Mouse (Mus musculus): ENCODE measurements around the gene Coa3.

- no peak for TF ChIP-seq USF2 (IDR thresholded peaks at IDR 0.05; ENCODE audit: borderline replicate concordance in 1 of 2, insufficient read depth in 1 of 2, low read depth in 1 of 2, low read length in 2 of 2)
- no peak for TF ChIP-seq CTCF (IDR thresholded peaks at IDR 0.05 in 2 of 3, conservative IDR thresholded peaks at IDR 0.05 in 1 of 3; ENCODE audit: control insufficient read depth in 1 of 3, insufficient read depth in 1 of 3, low read depth in 2 of 3, low read length in 3 of 3, poor library complexity in 1 of 3, severe bottlenecking in 1 of 3)
- TF ChIP-seq RCOR1 (IDR thresholded peaks at IDR 0.05; ENCODE audit: low read depth, low read length) = peak; percentile 87
- TF ChIP-seq POLR2A (IDR thresholded peaks at IDR 0.05; ENCODE audit: control insufficient read depth in 1 of 2, insufficient read depth in 1 of 2, low read depth in 1 of 2, low read length in 2 of 2, poor library complexity in 1 of 2) = no peak
- TF ChIP-seq MAZ (IDR thresholded peaks at IDR 0.05; ENCODE audit: low read depth, low read length) = no peak
- TF ChIP-seq POLR2AphosphoS5 (IDR thresholded peaks at IDR 0.05; ENCODE audit: borderline replicate concordance, low read depth, low read length) = no peak
- no peak for TF ChIP-seq MXI1 (IDR thresholded peaks at IDR 0.05; ENCODE audit: low read depth, low read length)
- TF ChIP-seq E2F4 (IDR thresholded peaks at IDR 0.05; ENCODE audit: borderline replicate concordance, low read depth, low read length) = no peak
Measured at GRCm38 (mm10) chr11:101229361-101229900, 49.5 kb downstream of the Coa3 start.

Measured in MEL (cell line).